Mouse (Mus musculus) erythroblast, embryonic 14.5 days (primary cell): ENCODE measurements around the gene Syt14.

ENCODE experiments used
- GATA1 ChIP-seq: IDR thresholded peaks from 2 replicates; pipeline ENCODE4 v1.6.1; 2012; ENCODE audit warnings: low read length, inconsistent platforms, mixed read lengths
- TAL1 ChIP-seq: IDR thresholded peaks from 3 replicates; pipeline ENCODE4 v1.6.1; 2012; ENCODE audit warnings: low read length, inconsistent platforms, mixed read lengths

GRCm38 (mm10) chr1:192853429-192853828 is 182.1 kb downstream of the Syt14 start:
- TF ChIP-seq GATA1 (no peak), TAL1 (no peak)
